Mouse (Mus musculus) thymus, adult 2 months (tissue): ENCODE data around the gene Gm11937. TPM values are rescaled to one million over a fixed set of nuclear protein-coding genes. Genes with fewer than 3 reads are reported as not detected.

ENCODE experiments used
- DNase-seq: peaks from one replicate; pipeline ENCODE4 v3.0.0; 2021
- H3K27ac ChIP-seq: fragments of 200-500 bp; 2 replicates; pipeline ENCODE4 v1.5.1; 2012; ENCODE audit warnings: low read length, control low read depth; ENCODE audit not compliant: control insufficient read depth, insufficient read depth
- H3K27me3 ChIP-seq: fragments of 200-500 bp; 2 replicates; pipeline ENCODE4 v1.6.1; 2012; ENCODE audit warnings: mild to moderate bottlenecking, low read length, moderate library complexity, mixed read lengths; ENCODE audit not compliant: control insufficient read depth, insufficient read depth
- H3K36me3 ChIP-seq: fragments of 200-500 bp; 2 replicates; pipeline ENCODE4 v1.6.1; 2012; ENCODE audit warnings: mild to moderate bottlenecking, low read length, moderate library complexity; ENCODE audit not compliant: control insufficient read depth, insufficient read depth
- H3K4me1 ChIP-seq: fragments of 200-500 bp; replicated peaks from 2 replicates; pipeline ENCODE4 v1.6.1; 2012; ENCODE audit warnings: low read length; ENCODE audit not compliant: control insufficient read depth, insufficient read depth
- H3K4me3 ChIP-seq: fragments of 200-500 bp; 2 replicates; pipeline ENCODE4 v1.5.1; 2012; ENCODE audit warnings: mild to moderate bottlenecking, low read length, control low read depth, moderate library complexity; ENCODE audit not compliant: control insufficient read depth, insufficient read depth
- CTCF ChIP-seq: fragments of 200-500 bp; IDR thresholded peaks from 2 replicates; pipeline ENCODE4 v1.5.1; 2012; ENCODE audit warnings: mild to moderate bottlenecking, control low read depth, low read length, moderate library complexity, borderline replicate concordance; ENCODE audit not compliant: control insufficient read depth, poor library complexity, insufficient read depth; ENCODE audit errors: extremely low read depth
- POLR2A ChIP-seq: fragments of 200-500 bp; IDR thresholded peaks from 2 replicates; pipeline ENCODE4 v1.6.1; 2012; ENCODE audit warnings: mild to moderate bottlenecking, low read length, control low read depth, moderate library complexity; ENCODE audit not compliant: control insufficient read depth, poor library complexity, insufficient read depth; ENCODE audit errors: extremely low read depth
- WGBS: fragments of 180-500 bp; shearing (Covaris S2); methylation state at CpG from one replicate; pipeline ENCODE4 v1.1.7; 2018; 5-methylcytosine and 5-hydroxymethylcytosine counted together
- polyA plus RNA-seq: library from polyadenylated mRNA; depleted of rRNA; stranded (reverse); fragments of >200 nt; gene quantifications from 2 replicates; pipeline ENCODE4 v1.2.3, GENCODE M21; 2012

The Gm11937 gene
- polyA plus RNA-seq, 1 experiment: not detected

GRCm38 (mm10) chr11:99640926-99641325 lies 30.9 kb upstream of the Gm11937 start:
- Histone ChIP-seq H3K27me3 (no peaks in the 10 kb centered on the region), H3K27ac (no peak overlapping the region), H3K4me1 (no peaks in the 10 kb centered on the region), H3K4me3 (no peak overlapping the region), H3K36me3 (no peaks in the 10 kb centered on the region)
- 27% methylated on average over 1 of the region's 1 CpGs for WGBS
- no peak for DNase-seq
- no peak for TF ChIP-seq POLR2A
- TF ChIP-seq CTCF: no peak

GRCm38 (mm10) chr11:99637086-99637485 lies 27.1 kb upstream of the Gm11937 start:
- Histone ChIP-seq H3K36me3 (no peaks in the 10 kb centered on the region), H3K4me1 (no peaks in the 10 kb centered on the region), H3K4me3 (no peak overlapping the region), H3K27me3 (no peaks in the 10 kb centered on the region), H3K27ac (no peak overlapping the region)
- TF ChIP-seq CTCF (no peak), POLR2A (no peak)
- WGBS: 89% methylated on average over 1 of the region's 1 CpGs
- no peak for DNase-seq

- no peak within 1 kb of the TSS for H3K4me3 ChIP-seq
- TF ChIP-seq CTCF (no peak), POLR2A (no peak)
- 61% methylated on average over 8 of the region's 8 CpGs for WGBS
- H3K36me3 ChIP-seq: no peaks in the 10 kb centered on the region
- no peaks in the 10 kb centered on the region for H3K4me1 ChIP-seq
- H3K27me3 ChIP-seq: no peaks in the 10 kb centered on the region
- H3K27ac ChIP-seq: no peak within 1 kb of the TSS
- DNase-seq: no peak
Measured at GRCm38 (mm10) chr11:99634653-99635134, 24.7 kb upstream of the Gm11937 start, which contains the start of gene Krtap4-2. Krtap4-2 (minus strand) TSS chr11:99635084.

GRCm38 (mm10) chr11:99633293-99633692 lies 23.3 kb upstream of the Gm11937 start:
- TF ChIP-seq CTCF (no peak), POLR2A (no peak)
- 48% methylated on average over 2 of the region's 2 CpGs for WGBS
- DNase-seq: no peak
- Histone ChIP-seq H3K4me3 (no peak overlapping the region), H3K27me3 (no peaks in the 10 kb centered on the region), H3K36me3 (no peaks in the 10 kb centered on the region), H3K27ac (no peak overlapping the region), H3K4me1 (no peaks in the 10 kb centered on the region)

- no peak for TF ChIP-seq POLR2A
- no peak for TF ChIP-seq CTCF
- Histone ChIP-seq H3K27ac (no peak overlapping the region), H3K4me1 (no peaks in the 10 kb centered on the region), H3K36me3 (no peaks in the 10 kb centered on the region), H3K4me3 (no peak overlapping the region), H3K27me3 (no peaks in the 10 kb centered on the region)
- DNase-seq: no peak
- WGBS: 72% methylated on average over 3 of the region's 3 CpGs
Measured at GRCm38 (mm10) chr11:99630890-99631289, 20.9 kb upstream of the Gm11937 start.

- DNase-seq: no peak
- 86% methylated on average over 4 of the region's 4 CpGs for WGBS
- H3K4me3 ChIP-seq: no peak within 1 kb of the TSS
- H3K36me3 ChIP-seq: no peaks in the 10 kb centered on the region
- H3K4me1 ChIP-seq: no peaks in the 10 kb centered on the region
- H3K27ac ChIP-seq: no peak within 1 kb of the TSS
- no peak for TF ChIP-seq POLR2A
- TF ChIP-seq CTCF: no peak
- H3K27me3 ChIP-seq: no peaks in the 10 kb centered on the region
Measured at GRCm38 (mm10) chr11:99628138-99628537, 18.1 kb upstream of the Gm11937 start, which contains the start of gene Krtap4-1. Krtap4-1 (minus strand) TSS chr11:99628238.

- Histone ChIP-seq H3K4me3 (no peak within 1 kb of the TSS), H3K27ac (no peak within 1 kb of the TSS), H3K27me3 (no peaks in the 10 kb centered on the region), H3K4me1 (no peaks in the 10 kb centered on the region), H3K36me3 (no peaks in the 10 kb centered on the region)
- no peak for TF ChIP-seq CTCF
- no peak for TF ChIP-seq POLR2A
- 74% methylated on average over 2 of the region's 2 CpGs for WGBS
- no peak for DNase-seq
Measured at GRCm38 (mm10) chr11:99620335-99620734, 10.3 kb upstream of the Gm11937 start, which contains the start of gene Gm11562. Gm11562 (minus strand) TSS chr11:99620435.
